Mouse (Mus musculus) limb, embryonic 10.5 days (tissue): ENCODE data around the gene Mea1. TPM values are rescaled to one million over a fixed set of nuclear protein-coding genes. Genes with fewer than 3 reads are reported as not detected.

ENCODE experiments used
- DNase-seq: peaks from one replicate; pipeline ENCODE4 v3.0.0-alpha.2; 2017; ENCODE audit warnings: low spot score
- H3K27ac ChIP-seq: fragments of 300-500 bp; sonication (generic); 2 replicates; pipeline ENCODE4 v1.5.1; 2016; ENCODE audit warnings: mild to moderate bottlenecking
- H3K27me3 ChIP-seq: fragments of 300-500 bp; sonication (generic); 2 replicates; pipeline ENCODE4 v1.6.1; 2016; ENCODE audit warnings: low read depth, mild to moderate bottlenecking; ENCODE audit not compliant: poor library complexity, severe bottlenecking
- H3K36me3 ChIP-seq: fragments of 300-500 bp; sonication (generic); 2 replicates; pipeline ENCODE4 v1.6.1; 2016; ENCODE audit warnings: mild to moderate bottlenecking, moderate library complexity
- H3K4me1 ChIP-seq: fragments of 300-500 bp; sonication (generic); 2 replicates; pipeline ENCODE4 v1.6.1; 2016
- H3K4me3 ChIP-seq: fragments of 300-500 bp; sonication (generic); 2 replicates; pipeline ENCODE4 v1.5.1; 2016; ENCODE audit warnings: mild to moderate bottlenecking, moderate library complexity
- H3K9me3 ChIP-seq: fragments of 300-500 bp; sonication (generic); replicated peaks from 2 replicates; pipeline ENCODE4 v1.6.1; 2016; ENCODE audit warnings: mild to moderate bottlenecking
- WGBS: fragments of 180-500 bp; shearing (Covaris S2); methylation state at CpG from one replicate; pipeline ENCODE4 v1.1.7; 2016; 5-methylcytosine and 5-hydroxymethylcytosine counted together
- polyA plus RNA-seq: library from polyadenylated mRNA; unstranded; fragments of >200 nt; fragmentation: Nextera tagmentation; extraction: Ambion mirVana; gene quantifications from 2 replicates; pipeline ENCODE4 v1.2.1, GENCODE M21; 2016

Gene Mea1
- polyA plus RNA-seq, 1 experiment from 2014 or later: 145 TPM

DNA sequence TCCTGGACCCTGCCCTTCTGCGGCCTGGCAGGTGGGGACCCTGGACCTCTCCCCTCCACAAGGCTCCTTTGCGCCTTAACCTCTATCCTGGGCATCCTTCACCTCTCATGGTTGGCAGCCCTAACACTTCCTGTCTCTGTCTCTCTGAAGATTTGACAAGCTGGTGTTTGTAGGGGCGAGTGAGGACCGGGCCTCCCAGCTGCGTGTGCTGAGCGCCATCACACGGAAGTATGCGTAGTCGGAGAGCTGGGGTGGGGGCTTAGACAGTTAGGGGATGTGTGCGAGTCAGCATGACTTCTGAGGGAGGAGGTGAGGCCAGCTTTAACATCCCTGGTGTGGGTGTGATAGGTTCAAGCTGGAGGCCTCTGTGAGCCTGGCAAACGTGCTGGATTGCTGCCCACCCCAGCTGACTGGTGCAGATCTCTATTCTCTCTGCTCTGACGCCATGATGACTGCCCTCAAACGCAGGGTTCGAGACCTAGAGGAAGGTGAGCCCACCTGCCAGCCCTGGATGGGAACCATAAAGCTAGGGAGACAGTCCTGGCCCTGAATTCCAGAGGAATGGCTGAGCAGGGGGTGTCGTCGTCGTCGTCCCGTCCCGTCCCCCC, 46.0 kb downstream of the Mea1 start:
- Histone ChIP-seq H3K27me3 (peaks cover 19% of the 10 kb centered on the region), H3K9me3 (no peaks in the 10 kb centered on the region), H3K4me1 (peaks cover 7% of the 10 kb centered on the region; the same call in 1 of the 2 replicates), H3K27ac (0 out of 2 replicates have a peak overlapping the region, but pooled peaks have one; percentile 5), H3K36me3 (peaks cover 62% of the 10 kb centered on the region), H3K4me3 (no peak overlapping the region)
- 79% methylated on average over 20 of the region's 20 CpGs for WGBS
- DNase-seq: no peak

DNA sequence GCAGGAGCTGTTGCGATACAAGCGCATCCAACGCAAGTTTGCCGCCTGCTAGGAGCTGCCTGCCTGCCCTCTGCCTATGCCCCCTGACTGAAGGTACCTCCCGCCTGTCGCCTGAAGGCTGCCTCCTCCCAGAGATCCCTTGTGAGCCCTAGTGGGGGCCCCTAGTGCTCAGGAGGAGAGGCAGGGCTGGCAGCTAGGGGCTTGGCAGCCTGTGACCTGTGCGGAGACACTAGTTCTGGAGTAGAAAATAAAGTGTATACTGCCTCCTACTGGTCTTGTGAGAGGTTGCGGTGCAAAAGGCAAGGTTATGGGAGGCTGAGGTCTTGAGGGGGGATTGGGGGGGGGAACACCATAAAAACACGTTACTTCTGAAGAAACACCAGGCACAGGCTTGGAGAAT, 46.7 kb downstream of the Mea1 start:
- peaks cover 26% of the 10 kb centered on the region for H3K27me3 ChIP-seq
- H3K4me3 ChIP-seq: no peak overlapping the region
- peak; percentile 48 for DNase-seq
- H3K36me3 ChIP-seq: peaks cover 59% of the 10 kb centered on the region
- WGBS: 50% methylated on average over 9 of the region's 9 CpGs
- peaks cover 7% of the 10 kb centered on the region; the same call in 1 of the 2 replicates for H3K4me1 ChIP-seq
- H3K27ac ChIP-seq: 0 out of 2 replicates have a peak overlapping the region, but pooled peaks have one; percentile 5
- H3K9me3 ChIP-seq: no peaks in the 10 kb centered on the region

DNA sequence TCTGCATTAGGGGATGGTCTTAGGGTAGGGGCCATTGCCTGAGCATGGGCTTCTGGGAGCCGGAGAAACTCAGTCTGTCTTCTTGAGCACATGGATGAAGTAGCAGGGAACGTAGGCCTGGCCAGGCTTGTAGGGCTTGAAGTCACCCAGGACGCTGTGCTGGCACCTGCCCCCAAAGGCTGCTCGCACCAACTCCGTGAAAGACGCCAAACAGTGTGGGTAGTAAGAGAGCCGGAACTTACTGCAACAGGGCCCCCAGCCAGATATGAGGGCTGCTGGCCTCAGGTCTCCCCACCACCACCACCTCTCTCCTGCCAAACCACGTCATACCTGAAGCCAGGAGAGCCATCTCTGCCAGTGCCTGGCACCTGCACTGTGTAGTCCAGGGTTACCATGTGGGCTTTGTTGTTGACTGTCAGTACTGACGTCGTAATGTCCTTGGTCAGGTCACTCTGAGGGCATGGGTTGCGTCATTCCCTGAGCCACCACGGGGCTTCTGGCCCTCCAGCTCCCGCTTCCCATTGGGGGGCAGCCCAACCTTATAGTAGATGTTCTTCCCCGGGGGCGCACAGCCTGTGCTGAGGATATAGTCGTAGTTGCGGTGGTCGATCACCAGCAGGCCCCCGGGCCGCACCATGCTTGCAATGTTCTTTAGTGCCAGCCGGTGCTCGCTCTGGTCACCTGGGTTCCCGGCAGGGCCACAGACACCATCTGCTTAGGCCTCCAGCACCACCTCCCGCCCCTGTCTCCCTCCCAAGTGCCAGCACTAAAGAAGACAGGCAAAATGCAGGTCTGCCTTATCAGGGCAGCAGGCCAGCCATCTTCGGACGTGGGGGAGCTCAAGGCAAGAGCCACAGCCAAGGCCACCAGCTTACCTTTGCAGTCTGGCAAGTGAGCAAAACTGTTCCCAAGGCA, 47.4 kb downstream of the Mea1 start:
- no peak overlapping the region for H3K4me3 ChIP-seq
- DNase-seq: no peak
- peaks cover 7% of the 10 kb centered on the region; the same call in 1 of the 2 replicates for H3K4me1 ChIP-seq
- WGBS: 90% methylated on average over 26 of the region's 26 CpGs
- H3K9me3 ChIP-seq: no peaks in the 10 kb centered on the region
- H3K27ac ChIP-seq: no peak overlapping the region
- H3K36me3 ChIP-seq: peaks cover 53% of the 10 kb centered on the region
- H3K27me3 ChIP-seq: peaks cover 29% of the 10 kb centered on the region

GRCm38 (mm10) chr17:46727271-46727670, 48.7 kb downstream of the Mea1 start:
- H3K4me1 ChIP-seq: peaks cover 7% of the 10 kb centered on the region; the same call in 1 of the 2 replicates
- peaks cover 29% of the 10 kb centered on the region for H3K27me3 ChIP-seq
- no peak for DNase-seq
- H3K9me3 ChIP-seq: no peaks in the 10 kb centered on the region
- no peak overlapping the region for H3K27ac ChIP-seq
- WGBS: 93% methylated on average over 11 of the region's 11 CpGs
- H3K36me3 ChIP-seq: peaks cover 41% of the 10 kb centered on the region
- H3K4me3 ChIP-seq: no peak overlapping the region

GRCm38 (mm10) chr17:46728021-46728420, 49.4 kb downstream of the Mea1 start:
- Histone ChIP-seq H3K9me3 (no peaks in the 10 kb centered on the region), H3K27ac (no peak overlapping the region), H3K4me1 (peaks cover 7% of the 10 kb centered on the region; the same call in 1 of the 2 replicates), H3K36me3 (peaks cover 35% of the 10 kb centered on the region), H3K27me3 (peaks cover 29% of the 10 kb centered on the region), H3K4me3 (no peak overlapping the region)
- no peak for DNase-seq
- 44% methylated on average over 6 of the region's 6 CpGs for WGBS

DNA sequence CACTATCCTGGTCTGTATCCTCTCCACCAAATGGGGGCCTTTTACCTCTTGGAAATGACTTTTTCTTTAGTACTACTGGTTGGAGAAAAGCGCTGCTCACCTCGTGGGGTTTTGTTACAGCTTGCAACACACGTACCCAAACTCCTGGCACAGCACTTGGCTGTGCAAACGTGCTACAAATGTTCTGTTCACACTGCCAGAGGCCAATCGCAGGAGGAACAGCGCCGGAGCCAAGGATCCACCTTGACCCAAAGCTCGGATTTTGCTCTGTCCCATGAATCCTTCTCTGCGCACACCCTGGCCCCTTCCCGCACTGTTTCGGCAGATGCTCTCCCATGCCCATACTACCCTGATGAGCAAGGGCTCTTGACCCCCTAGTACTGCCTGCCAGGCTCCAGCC, 49.9 kb downstream of the Mea1 start:
- Histone ChIP-seq H3K4me3 (peak overlapping the region; percentile 13; the same call in 1 of the 2 replicates), H3K9me3 (no peaks in the 10 kb centered on the region), H3K27ac (no peak overlapping the region), H3K36me3 (peaks cover 30% of the 10 kb centered on the region), H3K27me3 (peaks cover 29% of the 10 kb centered on the region), H3K4me1 (peaks cover 7% of the 10 kb centered on the region; the same call in 1 of the 2 replicates)
- DNase-seq: no peak
- WGBS: 44% methylated on average over 11 of the region's 11 CpGs

DNA sequence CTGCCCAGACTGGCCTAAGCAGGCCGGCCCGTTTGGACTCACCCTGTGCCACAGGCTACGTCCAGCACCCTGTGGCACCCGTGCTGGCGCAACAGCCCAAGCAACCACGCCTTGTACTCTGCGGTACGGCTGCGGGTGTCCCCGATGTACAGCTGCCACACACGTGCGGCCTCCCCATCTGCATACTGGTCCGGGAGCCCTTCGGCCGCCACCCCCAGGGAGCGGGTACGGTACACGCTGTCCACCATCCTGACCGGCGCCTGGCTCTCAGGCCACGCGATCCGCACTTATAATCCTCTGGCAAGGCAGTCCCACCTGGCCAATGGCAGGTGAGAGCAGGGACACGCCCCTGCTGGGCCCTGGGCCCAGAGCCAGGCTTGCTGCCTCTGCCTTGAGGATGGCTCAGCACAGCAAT, 50.3 kb downstream of the Mea1 start, which contains the start of gene Gnmt:
Gnmt (minus strand) TSS at position 265 of the 415 bp plus-strand sequence.
- Histone ChIP-seq H3K36me3 (peaks cover 28% of the 10 kb centered on the region), H3K4me3 (peak within 1 kb of the TSS; percentile 13; the same call in 1 of the 2 replicates), H3K27me3 (peaks cover 29% of the 10 kb centered on the region), H3K4me1 (peaks cover 7% of the 10 kb centered on the region; the same call in 1 of the 2 replicates), H3K9me3 (no peaks in the 10 kb centered on the region), H3K27ac (no peak within 1 kb of the TSS)
- WGBS: 16% methylated on average over 24 of the region's 24 CpGs
- no peak for DNase-seq

Other genes with a start within 250 kb of the Mea1 start
- 0.21 and 0.44 TPM in 2 replicates for gene Crip3, start 249.9 kb upstream of the Mea1 start, polyA plus RNA-seq
- gene Slc22a7, start 240.3 kb upstream of the Mea1 start, polyA plus RNA-seq: not detected in 2 replicates
- gene Ttbk1, start 191.1 kb upstream of the Mea1 start, polyA plus RNA-seq: 0.09 and 0.34 TPM in 2 replicates
- 70.1 and 78.6 TPM in 2 replicates for gene Dnph1, start 182.1 kb upstream of the Mea1 start, polyA plus RNA-seq
- 2.4 and 5.6 TPM in 2 replicates for gene Cul9, start 132.4 kb upstream of the Mea1 start, polyA plus RNA-seq
- gene Srf, start 122.6 kb upstream of the Mea1 start, polyA plus RNA-seq: 8.3 and 9.0 TPM in 2 replicates
- 102 and 142 TPM in 2 replicates for gene Ptk7, start 49.3 kb upstream of the Mea1 start, polyA plus RNA-seq
- 23.6 and 28.8 TPM in 2 replicates for gene Klc4, start 32.8 kb upstream of the Mea1 start, polyA plus RNA-seq
- gene Mrpl2, start 32.6 kb upstream of the Mea1 start, polyA plus RNA-seq: 140 and 144 TPM in 2 replicates
- 40.3 and 48.0 TPM in 2 replicates for gene Cul7, start 28.5 kb upstream of the Mea1 start, polyA plus RNA-seq
- 70.8 and 72.5 TPM in 2 replicates for gene Rrp36, start 4.4 kb upstream of the Mea1 start, polyA plus RNA-seq
- 143 and 150 TPM in 2 replicates for gene Klhdc3, start 2.1 kb downstream of the Mea1 start, polyA plus RNA-seq
- 152 and 160 TPM in 2 replicates for gene Ppp2r5d, start 26.3 kb downstream of the Mea1 start, polyA plus RNA-seq
- 24.6 and 26.9 TPM in 2 replicates for gene Pex6, start 32.7 kb downstream of the Mea1 start, polyA plus RNA-seq
- 0.48 and 0.83 TPM in 2 replicates for gene Gnmt, start 50.4 kb downstream of the Mea1 start, polyA plus RNA-seq
- gene Cnpy3, start 73.4 kb downstream of the Mea1 start, polyA plus RNA-seq: 63.6 and 67.5 TPM in 2 replicates
- gene Ptcra, start 84.9 kb downstream of the Mea1 start, polyA plus RNA-seq: 0.73 and 1.2 TPM in 2 replicates
- gene 2310039H08Rik, start 93.8 kb downstream of the Mea1 start, polyA plus RNA-seq: 34.2 and 35.4 TPM in 2 replicates
- 224 and 254 TPM in 2 replicates for gene Rpl7l1, start 103.9 kb downstream of the Mea1 start, polyA plus RNA-seq
- 3.6 and 4.3 TPM in 2 replicates for gene Bicral, start 179.7 kb downstream of the Mea1 start, polyA plus RNA-seq
- 62.1 and 66.3 TPM in 2 replicates for gene Tbcc, start 211.9 kb downstream of the Mea1 start, polyA plus RNA-seq
- gene Prph2, start 231.7 kb downstream of the Mea1 start, polyA plus RNA-seq: not detected in 2 replicates